Mouse (Mus musculus) lung, adult 2 months (tissue): ENCODE data around the gene Nrm. TPM values are rescaled to one million over a fixed set of nuclear protein-coding genes. Genes with fewer than 3 reads are reported as not detected.

Experiments
- DNase-seq: peaks from one replicate; pipeline ENCODE4 v3.0.0; 2022
- H3K4me1 ChIP-seq: fragments of 200-500 bp; 2 replicates; pipeline ENCODE4 v1.6.1; 2011; ENCODE audit warnings: low read length; ENCODE audit not compliant: control insufficient read depth, insufficient read depth
- H3K4me3 ChIP-seq: fragments of 200-500 bp; replicated peaks from 2 replicates; pipeline ENCODE3; 2011; ENCODE audit warnings: low read depth, mild to moderate bottlenecking, control low read depth, low read length; ENCODE audit errors: extremely low read depth
- CTCF ChIP-seq: fragments of 200-500 bp; IDR thresholded peaks from 2 replicates; pipeline ENCODE4 v1.5.1; 2011; ENCODE audit warnings: mild to moderate bottlenecking, low read length, control low read depth; ENCODE audit not compliant: insufficient read depth
- POLR2A ChIP-seq: fragments of 200-500 bp; IDR thresholded peaks from 2 replicates; pipeline ENCODE4 v1.6.1; 2011; ENCODE audit warnings: low read depth, mild to moderate bottlenecking, control low read depth, low read length, borderline replicate concordance; ENCODE audit errors: extremely low read depth
- WGBS: fragments of 180-500 bp; shearing (Covaris S2); methylation state at CpG from one replicate; pipeline ENCODE4 v1.1.7; 2018; 5-methylcytosine and 5-hydroxymethylcytosine counted together
- polyA plus RNA-seq: library from polyadenylated mRNA; depleted of rRNA; stranded (reverse); fragments of >200 nt; gene quantifications from 2 replicates; pipeline ENCODE4 v1.2.3, GENCODE M21; 2012

The Nrm gene
- polyA plus RNA-seq, 1 experiment, result 26.2 TPM

GRCm38 (mm10) chr17:35840561-35840960 lies 20.6 kb upstream of the Nrm start:
- WGBS, result 46% methylated on average over 14 of the region's 14 CpGs

GRCm38 (mm10) chr17:35841076-35841950 lies 19.8 kb upstream of the Nrm start, which contains the start of gene Mdc1:
Gene Mdc1 (plus strand): TSS chr17:35841515.
- Histone ChIP-seq H3K4me3 (peak within 1 kb of the TSS; percentile 73), H3K4me1 (peaks cover 10% of the 10 kb centered on the region; the same call in 1 of the 2 replicates)
- under 1% methylated on average over 59 of the region's 59 CpGs for WGBS
- TF ChIP-seq CTCF (no peak), POLR2A (peak; percentile 76; the same call in 1 of the 2 replicates)
- peak; percentile 98 for DNase-seq

More at GRCm38 (mm10) chr17:35840561-35840960, 20.6 kb upstream of the Nrm start:
- DNase-seq, result no peak
- TF ChIP-seq POLR2A (no peak), CTCF (no peak)
- H3K4me1 ChIP-seq, result peaks cover 16% of the 10 kb centered on the region
- H3K4me3 ChIP-seq, result peak overlapping the region; percentile 39

GRCm38 (mm10) chr17:35842006-35842405 lies 19.1 kb upstream of the Nrm start:
- TF ChIP-seq POLR2A (no peak), CTCF (no peak)
- 6% methylated on average over 11 of the region's 11 CpGs for WGBS
- no peak for DNase-seq
- peak overlapping the region; percentile 73 for H3K4me3 ChIP-seq
- H3K4me1 ChIP-seq, result 0 out of 2 replicates have a peak, but pooled peaks cover 6% of the 10 kb centered on the region

GRCm38 (mm10) chr17:35843514-35843913 lies 17.6 kb upstream of the Nrm start:
- Histone ChIP-seq H3K4me3 (no peak overlapping the region), H3K4me1 (0 out of 2 replicates have a peak, but pooled peaks cover 5% of the 10 kb centered on the region)
- DNase-seq, result no peak
- 0 out of 2 replicates have a peak, but pooled peaks have one; percentile 2 for TF ChIP-seq CTCF
- TF ChIP-seq POLR2A, result no peak
- 90% methylated on average over 3 of the region's 3 CpGs for WGBS

GRCm38 (mm10) chr17:35848112-35848511 lies 13.0 kb upstream of the Nrm start:
- TF ChIP-seq POLR2A, result no peak
- 0 out of 2 replicates have a peak, but pooled peaks have one; percentile 8 for TF ChIP-seq CTCF
- no peaks in the 10 kb centered on the region for H3K4me1 ChIP-seq
- 58% methylated on average over 1 of the region's 1 CpGs for WGBS
- DNase-seq, result no peak
- H3K4me3 ChIP-seq, result no peak overlapping the region

GRCm38 (mm10) chr17:35850974-35851373 lies 10.1 kb upstream of the Nrm start:
- no peak for DNase-seq
- H3K4me3 ChIP-seq, result no peak overlapping the region
- TF ChIP-seq POLR2A (no peak), CTCF (no peak)
- WGBS, result 89% methylated on average over 3 of the region's 3 CpGs
- H3K4me1 ChIP-seq, result no peaks in the 10 kb centered on the region

- H3K4me3 ChIP-seq, result no peak overlapping the region
- no peak for DNase-seq
- H3K4me1 ChIP-seq, result no peaks in the 10 kb centered on the region
- 84% methylated on average over 1 of the region's 1 CpGs for WGBS
- no peak for TF ChIP-seq CTCF
- TF ChIP-seq POLR2A, result no peak
These were observed 1.7 kb upstream of the Nrm start for GRCm38 (mm10) chr17:35859371-35859770.

GRCm38 (mm10) chr17:35859835-35860234 lies 1.3 kb upstream of the Nrm start:
- TF ChIP-seq CTCF, result no peak
- no peak for TF ChIP-seq POLR2A
- no peak overlapping the region for H3K4me3 ChIP-seq
- DNase-seq, result no peak
- 59% methylated on average over 2 of the region's 2 CpGs for WGBS
- 0 out of 2 replicates have a peak, but pooled peaks cover under 1% of the 10 kb centered on the region for H3K4me1 ChIP-seq

- TF ChIP-seq CTCF (no peak), POLR2A (no peak)
- 4% methylated on average over 12 of the region's 12 CpGs for WGBS
- 0 out of 2 replicates have a peak, but pooled peaks cover 3% of the 10 kb centered on the region for H3K4me1 ChIP-seq
- no peak for DNase-seq
- peak overlapping the region; percentile 39 for H3K4me3 ChIP-seq
These were observed 304 bp upstream of the Nrm start for GRCm38 (mm10) chr17:35860831-35861197.
